Mouse (Mus musculus): ENCODE results near the gene Olfr1058. TPM values are rescaled to one million over a fixed set of nuclear protein-coding genes. Genes with fewer than 3 reads are reported as not detected.
"Not testable (repeated sequence)": the region's sequence is repeated elsewhere in the genome, so short reads cannot be mapped to it uniquely, and the experiment has no call there.

Olfr1058 gene
- not detected in 2 replicates for polyA plus RNA-seq (2014; fragmentation: Nextera tagmentation; extraction: Ambion mirVana)

GRCm38 (mm10) chr2:86388461-86388860 is at the start of gene Olfr1058:
TSS of gene Olfr1058 (minus strand) at chr2:86388561.
- H3K36me3 ChIP-seq (ENCODE audit: control insufficient read depth, insufficient read depth, low read length); ATAC-seq (ENCODE audit: insufficient number of reproducible peaks, insufficient read depth, low FRiP score, low read depth); H3K4me3 ChIP-seq (ENCODE audit: low read depth, low read length): not testable (repeated sequence)

GRCm38 (mm10) chr2:86428511-86428910 is 40.1 kb upstream of the Olfr1058 start:
- not testable (repeated sequence) for H3K9me3 ChIP-seq (ENCODE audit: control insufficient read depth, low read depth, low read length); H3K4me2 ChIP-seq (replicated peaks; ENCODE audit: low read depth, low read length); H3K27ac ChIP-seq (ENCODE audit: low read length); H3K27me3 ChIP-seq (ENCODE audit: control insufficient read depth, insufficient read depth, low read length); H3K4me3 ChIP-seq (ENCODE audit: low read depth, low read length); H3K4me1 ChIP-seq (ENCODE audit: control insufficient read depth, insufficient read depth, low read length); H3K36me3 ChIP-seq (ENCODE audit: control insufficient read depth, insufficient read depth, low read length); ATAC-seq (ENCODE audit: insufficient number of reproducible peaks, insufficient read depth, low FRiP score, low read depth); H3K9ac ChIP-seq (replicated peaks; ENCODE audit: low read depth, low read length)
- 86% methylated on average over 8 of the region's 8 CpGs for WGBS

More at GRCm38 (mm10) chr2:86388461-86388860, at the start of gene Olfr1058:
- H3K4me2 ChIP-seq (replicated peaks; ENCODE audit: low read depth, low read length); H3K27ac ChIP-seq (ENCODE audit: low read length); H3K9ac ChIP-seq (replicated peaks; ENCODE audit: low read depth, low read length); H3K4me1 ChIP-seq (ENCODE audit: control insufficient read depth, insufficient read depth, low read length); H3K9me3 ChIP-seq (ENCODE audit: control insufficient read depth, low read depth, low read length); H3K27me3 ChIP-seq (ENCODE audit: control insufficient read depth, insufficient read depth, low read length): not testable (repeated sequence)

DNA sequence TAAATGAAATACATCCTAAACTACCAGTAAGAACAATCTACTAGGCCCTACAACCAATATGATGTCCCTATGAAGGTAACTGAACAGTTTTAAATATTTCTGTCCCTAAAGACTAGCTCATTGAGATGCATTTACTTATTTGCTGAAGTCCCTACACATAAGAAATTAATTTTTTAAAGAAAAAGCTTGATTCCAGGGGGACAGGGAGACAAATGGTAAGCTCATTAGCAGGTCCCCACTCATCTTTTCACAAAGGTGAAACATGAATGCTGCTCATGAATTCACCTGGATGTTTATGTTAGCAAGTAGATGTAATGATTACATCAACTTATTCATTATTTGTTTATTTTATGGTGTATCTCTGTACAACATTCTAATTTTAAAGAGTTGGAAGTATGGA is 38.3 kb upstream of the Olfr1058 start, which contains the start of gene Olfr1062:
Olfr1062 (minus strand) TSS at position 101 of the 400 bp plus-strand sequence.
- not testable (repeated sequence) for ATAC-seq (ENCODE audit: insufficient number of reproducible peaks, insufficient read depth, low FRiP score, low read depth); H3K9me3 ChIP-seq (ENCODE audit: control insufficient read depth, low read depth, low read length); H3K36me3 ChIP-seq (ENCODE audit: control insufficient read depth, insufficient read depth, low read length); H3K4me3 ChIP-seq (ENCODE audit: low read depth, low read length); H3K27ac ChIP-seq (ENCODE audit: low read length); H3K4me2 ChIP-seq (replicated peaks; ENCODE audit: low read depth, low read length); H3K27me3 ChIP-seq (ENCODE audit: control insufficient read depth, insufficient read depth, low read length); H3K9ac ChIP-seq (replicated peaks; ENCODE audit: low read depth, low read length); H3K4me1 ChIP-seq (ENCODE audit: control insufficient read depth, insufficient read depth, low read length)

- Histone ChIP-seq H3K9me3 (ENCODE audit: control insufficient read depth, low read depth, low read length) (no peaks in the 10 kb centered on the region), H3K27ac (ENCODE audit: low read length) (no peak within 1 kb of the TSS), H3K4me3 (ENCODE audit: low read depth, low read length) (no peak within 1 kb of the TSS), H3K9ac (replicated peaks; ENCODE audit: low read depth, low read length) (no peak within 1 kb of the TSS), H3K4me2 (replicated peaks; ENCODE audit: low read depth, low read length) (no peak within 1 kb of the TSS), H3K27me3 (ENCODE audit: control insufficient read depth, insufficient read depth, low read length) (no peaks in the 10 kb centered on the region), H3K36me3 (ENCODE audit: control insufficient read depth, insufficient read depth, low read length) (no peaks in the 10 kb centered on the region), H3K4me1 (ENCODE audit: control insufficient read depth, insufficient read depth, low read length) (no peaks in the 10 kb centered on the region)
- no peak for ATAC-seq (ENCODE audit: insufficient number of reproducible peaks, insufficient read depth, low FRiP score, low read depth)
- WGBS = 80% methylated on average over 1 of the region's 1 CpGs
Observed at GRCm38 (mm10) chr2:86413950-86414349, 25.6 kb upstream of the Olfr1058 start, which contains the start of gene Olfr1061. TSS of gene Olfr1061 (minus strand) at chr2:86414050.

DNA sequence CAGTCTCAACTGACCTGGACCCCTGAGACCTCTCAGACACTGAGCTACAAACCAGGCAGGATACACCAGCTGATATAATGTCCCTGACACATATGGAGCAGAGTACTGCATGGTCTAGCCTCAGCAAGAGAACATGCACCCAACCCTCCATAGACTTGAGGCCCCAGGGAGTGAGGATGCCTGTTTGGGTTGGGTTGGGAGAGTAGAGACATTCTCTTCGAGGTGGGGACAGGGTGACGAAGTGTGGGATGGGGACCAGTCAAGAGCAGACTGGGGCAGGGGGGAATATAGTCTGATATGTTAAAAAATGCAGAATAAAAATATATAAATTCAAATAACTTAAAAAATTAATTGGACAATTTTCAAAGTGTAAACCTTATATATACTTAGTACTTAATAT is 6.8 kb upstream of the Olfr1058 start:
- no peak overlapping the region for H3K27ac ChIP-seq (ENCODE audit: low read length)
- no peaks in the 10 kb centered on the region for H3K9me3 ChIP-seq (ENCODE audit: control insufficient read depth, low read depth, low read length)
- WGBS = 85% methylated on average over 2 of the region's 2 CpGs
- no peak overlapping the region for H3K4me2 ChIP-seq (replicated peaks; ENCODE audit: low read depth, low read length)
- no peaks in the 10 kb centered on the region for H3K36me3 ChIP-seq (ENCODE audit: control insufficient read depth, insufficient read depth, low read length)
- no peak overlapping the region for H3K9ac ChIP-seq (replicated peaks; ENCODE audit: low read depth, low read length)
- no peak for ATAC-seq (ENCODE audit: insufficient number of reproducible peaks, insufficient read depth, low FRiP score, low read depth)
- H3K27me3 ChIP-seq (ENCODE audit: control insufficient read depth, insufficient read depth, low read length) = no peaks in the 10 kb centered on the region
- H3K4me3 ChIP-seq (ENCODE audit: low read depth, low read length) = no peak overlapping the region
- H3K4me1 ChIP-seq (ENCODE audit: control insufficient read depth, insufficient read depth, low read length) = no peaks in the 10 kb centered on the region

GRCm38 (mm10) chr2:86378293-86378692 is 10.1 kb downstream of the Olfr1058 start, which contains the start of gene Olfr1057:
TSS of gene Olfr1057 (minus strand) at chr2:86378393.
- Histone ChIP-seq H3K4me3 (ENCODE audit: low read depth, low read length) (no peak within 1 kb of the TSS), H3K36me3 (ENCODE audit: control insufficient read depth, insufficient read depth, low read length) (no peaks in the 10 kb centered on the region), H3K9ac (replicated peaks; ENCODE audit: low read depth, low read length) (no peak within 1 kb of the TSS), H3K4me1 (ENCODE audit: control insufficient read depth, insufficient read depth, low read length) (no peaks in the 10 kb centered on the region), H3K9me3 (ENCODE audit: control insufficient read depth, low read depth, low read length) (no peaks in the 10 kb centered on the region), H3K27me3 (ENCODE audit: control insufficient read depth, insufficient read depth, low read length) (no peaks in the 10 kb centered on the region), H3K27ac (ENCODE audit: low read length) (no peak within 1 kb of the TSS), H3K4me2 (replicated peaks; ENCODE audit: low read depth, low read length) (no peak within 1 kb of the TSS)
- ATAC-seq (ENCODE audit: insufficient number of reproducible peaks, insufficient read depth, low FRiP score, low read depth) = no peak

DNA sequence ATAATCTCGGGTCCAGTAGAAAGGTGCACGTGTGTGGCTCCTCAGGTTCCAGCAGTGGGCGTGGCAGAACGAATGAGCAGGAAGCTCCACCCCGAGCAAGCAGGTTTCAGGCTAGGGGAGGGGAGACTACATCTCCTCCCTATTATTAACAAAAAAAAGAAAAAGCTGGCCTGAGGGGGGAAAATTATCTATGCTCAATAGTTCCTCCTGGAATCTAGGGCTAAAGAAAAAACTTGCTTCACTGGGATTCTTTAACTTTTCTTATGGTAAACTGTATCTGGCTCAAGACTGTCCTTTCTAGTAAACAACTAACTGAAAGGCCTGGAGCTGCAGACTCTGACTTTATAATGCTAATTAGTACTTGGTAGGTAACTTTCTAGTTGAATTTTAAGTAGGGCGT is 22.0 kb downstream of the Olfr1058 start:
- H3K4me3 ChIP-seq (ENCODE audit: low read depth, low read length); H3K4me2 ChIP-seq (replicated peaks; ENCODE audit: low read depth, low read length); H3K4me1 ChIP-seq (ENCODE audit: control insufficient read depth, insufficient read depth, low read length); H3K9me3 ChIP-seq (ENCODE audit: control insufficient read depth, low read depth, low read length); H3K9ac ChIP-seq (replicated peaks; ENCODE audit: low read depth, low read length); H3K27ac ChIP-seq (ENCODE audit: low read length); H3K27me3 ChIP-seq (ENCODE audit: control insufficient read depth, insufficient read depth, low read length); ATAC-seq (ENCODE audit: insufficient number of reproducible peaks, insufficient read depth, low FRiP score, low read depth); H3K36me3 ChIP-seq (ENCODE audit: control insufficient read depth, insufficient read depth, low read length): not testable (repeated sequence)
- no CpG with 5 or more reads among the region's 6 CpGs for WGBS

GRCm38 (mm10) chr2:86362369-86362768 is 26.0 kb downstream of the Olfr1058 start, which contains the start of gene Olfr1056:
TSS of gene Olfr1056 (minus strand) at chr2:86362469.
- ATAC-seq (ENCODE audit: insufficient number of reproducible peaks, insufficient read depth, low FRiP score, low read depth) = no peak
- no peak within 1 kb of the TSS for H3K27ac ChIP-seq (ENCODE audit: low read length)

DNA sequence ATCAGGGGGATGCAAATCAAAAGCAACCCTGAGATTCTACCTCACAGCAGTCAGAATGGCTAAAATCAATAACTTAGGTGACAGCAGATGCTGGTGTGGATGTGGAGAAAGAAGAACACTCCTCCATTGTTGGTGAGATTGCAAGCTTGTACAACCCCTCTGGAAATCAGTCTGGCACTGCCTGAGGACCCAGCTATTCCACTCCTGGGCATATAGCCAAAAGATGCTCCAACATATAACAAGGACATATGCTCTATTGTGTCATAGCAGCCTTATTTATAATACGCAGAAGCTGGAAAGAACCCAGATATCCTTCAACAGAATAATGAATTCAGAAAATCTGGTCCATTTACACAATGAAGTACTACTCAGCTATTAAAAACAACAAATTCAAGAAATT is 36.6 kb downstream of the Olfr1058 start:
- not testable (repeated sequence) for H3K27me3 ChIP-seq (ENCODE audit: control insufficient read depth, insufficient read depth, low read length); H3K9ac ChIP-seq (replicated peaks; ENCODE audit: low read depth, low read length); ATAC-seq (ENCODE audit: insufficient number of reproducible peaks, insufficient read depth, low FRiP score, low read depth); H3K36me3 ChIP-seq (ENCODE audit: control insufficient read depth, insufficient read depth, low read length); H3K27ac ChIP-seq (ENCODE audit: low read length); H3K4me3 ChIP-seq (ENCODE audit: low read depth, low read length); H3K4me1 ChIP-seq (ENCODE audit: control insufficient read depth, insufficient read depth, low read length); H3K9me3 ChIP-seq (ENCODE audit: control insufficient read depth, low read depth, low read length); H3K4me2 ChIP-seq (replicated peaks; ENCODE audit: low read depth, low read length)
- WGBS = 83% methylated on average over 1 of the region's 1 CpGs

More at GRCm38 (mm10) chr2:86362369-86362768, 26.0 kb downstream of the Olfr1058 start, which contains the start of gene Olfr1056:
- H3K4me2 ChIP-seq (replicated peaks; ENCODE audit: low read depth, low read length) = no peak within 1 kb of the TSS
- H3K36me3 ChIP-seq (ENCODE audit: control insufficient read depth, insufficient read depth, low read length) = no peaks in the 10 kb centered on the region
- H3K27me3 ChIP-seq (ENCODE audit: control insufficient read depth, insufficient read depth, low read length) = no peaks in the 10 kb centered on the region
- H3K4me1 ChIP-seq (ENCODE audit: control insufficient read depth, insufficient read depth, low read length) = no peaks in the 10 kb centered on the region
- no peaks in the 10 kb centered on the region for H3K9me3 ChIP-seq (ENCODE audit: control insufficient read depth, low read depth, low read length)
- no peak within 1 kb of the TSS for H3K9ac ChIP-seq (replicated peaks; ENCODE audit: low read depth, low read length)
- H3K4me3 ChIP-seq (ENCODE audit: low read depth, low read length) = no peak within 1 kb of the TSS
